Mouse (Mus musculus) embryonic facial prominence, embryonic 12.5 days (tissue): ENCODE data around the gene Gsdma. TPM values are rescaled to one million over a fixed set of nuclear protein-coding genes. Genes with fewer than 3 reads are reported as not detected.

Experiments
- ATAC-seq: fragments of 200-750 bp; cut with Nextera tagmentation; 2 replicates; pipeline ENCODE4 v1.8.0; 2017; ENCODE audit not compliant: insufficient number of reproducible peaks, insufficient read depth, low FRiP score, low TSS enrichment
- H3K27ac ChIP-seq: fragments of 300-500 bp; sonication (generic); 2 replicates; pipeline ENCODE4 v1.5.1; 2016; ENCODE audit warnings: mild to moderate bottlenecking
- H3K27me3 ChIP-seq: fragments of 300-500 bp; sonication (generic); 2 replicates; pipeline ENCODE4 v1.6.1; 2016; ENCODE audit warnings: mild to moderate bottlenecking, moderate library complexity
- H3K36me3 ChIP-seq: fragments of 300-500 bp; sonication (generic); 2 replicates; pipeline ENCODE4 v1.6.1; 2016; ENCODE audit warnings: mild to moderate bottlenecking
- H3K4me1 ChIP-seq: fragments of 300-500 bp; sonication (generic); 2 replicates; pipeline ENCODE4 v1.6.1; 2016
- H3K4me2 ChIP-seq: fragments of 300-500 bp; sonication (generic); replicated peaks from 2 replicates; pipeline ENCODE4 v1.6.1; 2016; ENCODE audit warnings: mild to moderate bottlenecking, moderate library complexity
- H3K4me3 ChIP-seq: fragments of 300-500 bp; sonication (generic); 2 replicates; pipeline ENCODE4 v1.5.1; 2016; ENCODE audit warnings: mild to moderate bottlenecking
- H3K9ac ChIP-seq: fragments of 300-500 bp; sonication (generic); 2 replicates; pipeline ENCODE4 v1.6.1; 2016; ENCODE audit warnings: mild to moderate bottlenecking, moderate library complexity
- H3K9me3 ChIP-seq: fragments of 300-500 bp; sonication (generic); 2 replicates; pipeline ENCODE4 v1.6.1; 2016; ENCODE audit warnings: mild to moderate bottlenecking, moderate library complexity
- WGBS: fragments of 180-500 bp; shearing (Covaris S2); methylation state at CpG from one replicate; pipeline ENCODE4 v1.1.7; 2016; 5-methylcytosine and 5-hydroxymethylcytosine counted together
- polyA plus RNA-seq: library from polyadenylated mRNA; unstranded; fragments of >200 nt; fragmentation: Nextera tagmentation; extraction: Ambion mirVana; gene quantifications from 2 replicates; pipeline ENCODE4 v1.2.1, GENCODE M21; 2016

Gene Gsdma
- polyA plus RNA-seq, 1 experiment from 2014 or later: 0.05 TPM

- Histone ChIP-seq H3K27me3 (no peaks in the 10 kb centered on the region), H3K27ac (peak within 1 kb of the TSS; percentile 64; the same call in 1 of the 2 replicates)
- 6% methylated on average over 45 of the region's 45 CpGs for WGBS
Observed at GRCm38 (mm10) chr11:98681786-98682745, 17.9 kb downstream of the Gsdma start, which contains the start of gene Psmd3. Psmd3 (plus strand) TSS chr11:98682554.

GRCm38 (mm10) chr11:98682811-98683210 lies 18.7 kb downstream of the Gsdma start:
- Histone ChIP-seq H3K4me3 (peak overlapping the region; percentile 99), H3K9me3 (no peaks in the 10 kb centered on the region), H3K4me2 (peak overlapping the region; percentile 83), H3K9ac (peak overlapping the region; percentile 99), H3K36me3 (peaks cover 27% of the 10 kb centered on the region), H3K4me1 (peaks cover 9% of the 10 kb centered on the region), H3K27ac (peak overlapping the region; percentile 37; the same call in 1 of the 2 replicates), H3K27me3 (no peaks in the 10 kb centered on the region)
- under 1% methylated on average over 23 of the region's 23 CpGs for WGBS
- peak; percentile 38; the same call in 1 of the 2 replicates for ATAC-seq

More at GRCm38 (mm10) chr11:98681786-98682745, 17.9 kb downstream of the Gsdma start, which contains the start of gene Psmd3:
- peak; percentile 92 for ATAC-seq
- Histone ChIP-seq H3K36me3 (peaks cover 20% of the 10 kb centered on the region), H3K4me2 (peak within 1 kb of the TSS; percentile 83), H3K9me3 (no peaks in the 10 kb centered on the region), H3K9ac (peak within 1 kb of the TSS; percentile 99), H3K4me1 (peaks cover 9% of the 10 kb centered on the region), H3K4me3 (peak within 1 kb of the TSS; percentile 99)

GRCm38 (mm10) chr11:98685642-98686041 lies 21.5 kb downstream of the Gsdma start:
- no peak overlapping the region for H3K4me2 ChIP-seq
- peaks cover 51% of the 10 kb centered on the region for H3K36me3 ChIP-seq
- no peak for ATAC-seq
- WGBS: 91% methylated on average over 9 of the region's 9 CpGs
- H3K4me3 ChIP-seq: no peak overlapping the region
- peaks cover 9% of the 10 kb centered on the region for H3K4me1 ChIP-seq
- no peak overlapping the region for H3K27ac ChIP-seq
- no peak overlapping the region for H3K9ac ChIP-seq
- H3K9me3 ChIP-seq: no peaks in the 10 kb centered on the region
- no peaks in the 10 kb centered on the region for H3K27me3 ChIP-seq

GRCm38 (mm10) chr11:98686976-98687375 lies 22.8 kb downstream of the Gsdma start:
- Histone ChIP-seq H3K4me2 (no peak overlapping the region), H3K36me3 (peaks cover 64% of the 10 kb centered on the region), H3K4me1 (peaks cover 9% of the 10 kb centered on the region), H3K9ac (no peak overlapping the region), H3K4me3 (no peak overlapping the region), H3K27me3 (no peaks in the 10 kb centered on the region), H3K9me3 (no peaks in the 10 kb centered on the region), H3K27ac (no peak overlapping the region)
- WGBS: 91% methylated on average over 4 of the region's 4 CpGs
- no peak for ATAC-seq

GRCm38 (mm10) chr11:98688009-98688408 lies 23.9 kb downstream of the Gsdma start:
- WGBS: 85% methylated on average over 8 of the region's 8 CpGs
- ATAC-seq: no peak
- H3K4me1 ChIP-seq: peaks cover 9% of the 10 kb centered on the region
- H3K27me3 ChIP-seq: no peaks in the 10 kb centered on the region
- H3K4me2 ChIP-seq: no peak overlapping the region
- no peak overlapping the region for H3K9ac ChIP-seq
- no peaks in the 10 kb centered on the region for H3K9me3 ChIP-seq
- peaks cover 73% of the 10 kb centered on the region for H3K36me3 ChIP-seq
- H3K27ac ChIP-seq: no peak overlapping the region
- no peak overlapping the region for H3K4me3 ChIP-seq

- H3K4me2 ChIP-seq: no peak overlapping the region
- WGBS: 76% methylated on average over 13 of the region's 13 CpGs
- no peak overlapping the region for H3K9ac ChIP-seq
- H3K27ac ChIP-seq: no peak overlapping the region
- no peaks in the 10 kb centered on the region for H3K27me3 ChIP-seq
- H3K36me3 ChIP-seq: peaks cover 79% of the 10 kb centered on the region
- H3K9me3 ChIP-seq: no peaks in the 10 kb centered on the region
- no peak overlapping the region for H3K4me3 ChIP-seq
- no peaks in the 10 kb centered on the region for H3K4me1 ChIP-seq
- no peak for ATAC-seq
Observed at GRCm38 (mm10) chr11:98693201-98693600, 29.1 kb downstream of the Gsdma start.

GRCm38 (mm10) chr11:98693746-98694145 lies 29.6 kb downstream of the Gsdma start:
- ATAC-seq: no peak
- no peak overlapping the region for H3K27ac ChIP-seq
- no peaks in the 10 kb centered on the region for H3K27me3 ChIP-seq
- 88% methylated on average over 9 of the region's 9 CpGs for WGBS
- H3K4me1 ChIP-seq: no peaks in the 10 kb centered on the region
- H3K4me3 ChIP-seq: no peak overlapping the region
- peaks cover 76% of the 10 kb centered on the region for H3K36me3 ChIP-seq
- H3K9me3 ChIP-seq: no peaks in the 10 kb centered on the region
- no peak overlapping the region for H3K9ac ChIP-seq
- H3K4me2 ChIP-seq: no peak overlapping the region

- peaks cover 73% of the 10 kb centered on the region for H3K36me3 ChIP-seq
- no peaks in the 10 kb centered on the region for H3K4me1 ChIP-seq
- no peak for ATAC-seq
- H3K27me3 ChIP-seq: no peaks in the 10 kb centered on the region
- no peak overlapping the region for H3K27ac ChIP-seq
- H3K4me2 ChIP-seq: no peak overlapping the region
- no peaks in the 10 kb centered on the region for H3K9me3 ChIP-seq
- WGBS: 86% methylated on average over 9 of the region's 9 CpGs
- no peak overlapping the region for H3K4me3 ChIP-seq
- H3K9ac ChIP-seq: no peak overlapping the region
Observed at GRCm38 (mm10) chr11:98694301-98694700, 30.1 kb downstream of the Gsdma start.

- no peak overlapping the region for H3K4me2 ChIP-seq
- H3K4me1 ChIP-seq: peaks cover 2% of the 10 kb centered on the region; the same call in 1 of the 2 replicates
- ATAC-seq: no peak
- no peak overlapping the region for H3K27ac ChIP-seq
- WGBS: 71% methylated on average over 14 of the region's 14 CpGs
- no peak overlapping the region for H3K4me3 ChIP-seq
- no peak overlapping the region for H3K9ac ChIP-seq
- H3K27me3 ChIP-seq: no peaks in the 10 kb centered on the region
- peaks cover 62% of the 10 kb centered on the region for H3K36me3 ChIP-seq
- H3K9me3 ChIP-seq: no peaks in the 10 kb centered on the region
Observed at GRCm38 (mm10) chr11:98695408-98695807, 31.3 kb downstream of the Gsdma start.

GRCm38 (mm10) chr11:98696454-98697216 lies 32.5 kb downstream of the Gsdma start:
- no peaks in the 10 kb centered on the region for H3K27me3 ChIP-seq

GRCm38 (mm10) chr11:98697225-98697624 lies 33.1 kb downstream of the Gsdma start:
- Histone ChIP-seq H3K36me3 (peaks cover 44% of the 10 kb centered on the region), H3K4me2 (no peak overlapping the region), H3K27me3 (no peaks in the 10 kb centered on the region), H3K9me3 (no peaks in the 10 kb centered on the region), H3K4me3 (no peak overlapping the region), H3K27ac (no peak overlapping the region), H3K9ac (no peak overlapping the region), H3K4me1 (peaks cover 5% of the 10 kb centered on the region; the same call in 1 of the 2 replicates)
- WGBS: 88% methylated on average over 12 of the region's 12 CpGs
- no peak for ATAC-seq

More at GRCm38 (mm10) chr11:98696454-98697216, 32.5 kb downstream of the Gsdma start:
- Histone ChIP-seq H3K9me3 (no peaks in the 10 kb centered on the region), H3K27ac (peak overlapping the region; percentile 43; the same call in 1 of the 2 replicates), H3K36me3 (peaks cover 49% of the 10 kb centered on the region), H3K4me3 (no peak overlapping the region), H3K9ac (no peak overlapping the region), H3K4me2 (no peak overlapping the region), H3K4me1 (peaks cover 5% of the 10 kb centered on the region; the same call in 1 of the 2 replicates)
- ATAC-seq: no peak
- 87% methylated on average over 14 of the region's 14 CpGs for WGBS
